Mouse (Mus musculus) embryo, embryonic 11.5 days (tissue): ENCODE results near the gene Insc.

Source experiments
- DNase-seq: peaks from one replicate; pipeline ENCODE4 v3.0.0-alpha.2; 2012; ENCODE audit warnings: low read depth, low spot score

Insc gene

GRCm38 (mm10) chr7:114822736-114823135 lies 79.2 kb downstream of the Insc start:
- no peak for DNase-seq

- DNase-seq: no peak
These were observed 83.9 kb downstream of the Insc start for GRCm38 (mm10) chr7:114827360-114827759.

GRCm38 (mm10) chr7:114832257-114832940 lies 88.9 kb downstream of the Insc start:
- DNase-seq: no peak

- DNase-seq: no peak
These were observed 91.0 kb downstream of the Insc start for GRCm38 (mm10) chr7:114834504-114834903.

- no peak for DNase-seq
These were observed 93.8 kb downstream of the Insc start for GRCm38 (mm10) chr7:114837268-114837667.

GRCm38 (mm10) chr7:114840029-114840745 lies 96.7 kb downstream of the Insc start:
- no peak for DNase-seq

- no peak for DNase-seq
These were observed 99.2 kb downstream of the Insc start for GRCm38 (mm10) chr7:114842644-114843211.

- DNase-seq: no peak
These were observed 103.7 kb downstream of the Insc start for GRCm38 (mm10) chr7:114847179-114847578.

GRCm38 (mm10) chr7:114852387-114852786 lies 108.9 kb downstream of the Insc start:
- no peak for DNase-seq

- no peak for DNase-seq
These were observed 110.7 kb downstream of the Insc start for GRCm38 (mm10) chr7:114854169-114854568.

- no peak for DNase-seq
These were observed 117.5 kb downstream of the Insc start for GRCm38 (mm10) chr7:114860858-114861523.

- no peak for DNase-seq
These were observed 130.0 kb downstream of the Insc start for GRCm38 (mm10) chr7:114873315-114874012.

GRCm38 (mm10) chr7:114874032-114874441 lies 130.5 kb downstream of the Insc start:
- no peak for DNase-seq

GRCm38 (mm10) chr7:114874579-114874978 lies 131.1 kb downstream of the Insc start:
- DNase-seq: no peak

- DNase-seq: no peak
These were observed 140.1 kb downstream of the Insc start for GRCm38 (mm10) chr7:114883602-114884001.

GRCm38 (mm10) chr7:114886933-114887332 lies 143.4 kb downstream of the Insc start:
- no peak for DNase-seq

- DNase-seq: no peak
These were observed 146.7 kb downstream of the Insc start for GRCm38 (mm10) chr7:114890215-114890614.

- no peak for DNase-seq
These were observed 149.2 kb downstream of the Insc start for GRCm38 (mm10) chr7:114892618-114893257.

- no peak for DNase-seq
These were observed 150.4 kb downstream of the Insc start for GRCm38 (mm10) chr7:114893889-114894288.

- DNase-seq: no peak
These were observed 153.6 kb downstream of the Insc start for GRCm38 (mm10) chr7:114896966-114897697.
